Mouse (Mus musculus): ENCODE measurements around the gene Smad9. TPM values are rescaled to one million over a fixed set of nuclear protein-coding genes. Genes with fewer than 3 reads are reported as not detected.

Gene Smad9
- total and polyA plus RNA-seq, 3 experiments, result 0.05 TPM; not detected in 2

GRCm38 (mm10) chr3:54832491-54832890 lies 77.1 kb downstream of the Smad9 start:
- no peaks in the 10 kb centered on the region for H3K27me3 ChIP-seq (ENCODE audit: insufficient read depth, low read length)
- TF ChIP-seq TAL1 (conservative IDR thresholded peaks at IDR 0.05; ENCODE audit: low read depth, low read length), result no peak
- no peak for TF ChIP-seq GATA1 (IDR thresholded peaks at IDR 0.05; ENCODE audit: borderline replicate concordance, low read length)
- no peak for TF ChIP-seq POLR2AphosphoS5 (IDR thresholded peaks at IDR 0.05; ENCODE audit: insufficient replicate concordance, low read depth, low read length)
- TF ChIP-seq GATA2 (IDR thresholded peaks at IDR 0.05; ENCODE audit: borderline replicate concordance, low read depth, low read length), result no peak
- no peak for TF ChIP-seq CTCF (IDR thresholded peaks at IDR 0.05; ENCODE audit: low read depth, low read length)
- no peaks in the 10 kb centered on the region for H3K4me1 ChIP-seq (ENCODE audit: insufficient read depth, low read depth, low read length)
- H3K4me3 ChIP-seq (ENCODE audit: low read depth, low read length), result no peak overlapping the region
- no peak for DNase-seq (ENCODE audit: low spot score)
- ATAC-seq (ENCODE audit: extremely low read depth, insufficient number of reproducible peaks, low FRiP score, poor library complexity, severe bottlenecking), result no peak
- H3K36me3 ChIP-seq (replicated peaks), result no peaks in the 10 kb centered on the region
- no peaks in the 10 kb centered on the region for H3K9me3 ChIP-seq (replicated peaks)

- Histone ChIP-seq H3K4me3 (ENCODE audit: low read depth, low read length) (no peak overlapping the region), H3K4me1 (ENCODE audit: insufficient read depth, low read depth, low read length) (no peaks in the 10 kb centered on the region), H3K27me3 (ENCODE audit: insufficient read depth, low read length) (no peaks in the 10 kb centered on the region), H3K9me3 (replicated peaks) (no peaks in the 10 kb centered on the region), H3K36me3 (replicated peaks) (no peaks in the 10 kb centered on the region)
- TF ChIP-seq CTCF (IDR thresholded peaks at IDR 0.05; ENCODE audit: low read depth, low read length) (no peak), GATA2 (IDR thresholded peaks at IDR 0.05; ENCODE audit: borderline replicate concordance, low read depth, low read length) (no peak), POLR2AphosphoS5 (IDR thresholded peaks at IDR 0.05; ENCODE audit: insufficient replicate concordance, low read depth, low read length) (no peak), TAL1 (conservative IDR thresholded peaks at IDR 0.05; ENCODE audit: low read depth, low read length) (no peak)
- ATAC-seq (ENCODE audit: extremely low read depth, insufficient number of reproducible peaks, low FRiP score, poor library complexity, severe bottlenecking), result no peak
- no peak for DNase-seq (ENCODE audit: low spot score)
These were observed 80.0 kb downstream of the Smad9 start for GRCm38 (mm10) chr3:54835421-54835820.

Other genes starting within 250 kb of the Smad9 start
- 213 and 256 TPM in 2 replicates for gene Supt20, start 62.8 kb upstream of the Smad9 start, total RNA-seq (2014; fragmentation: Nextera tagmentation)
- gene Supt20, start 62.8 kb upstream of the Smad9 start, total RNA-seq (2017), result 72.5 and 82.0 TPM in 2 replicates
- gene Supt20, start 62.8 kb upstream of the Smad9 start, polyA plus RNA-seq (2012), result 5.1 and 7.8 TPM in 2 replicates
- not detected in 2 replicates for gene Gm21958, start 41.2 kb upstream of the Smad9 start, total RNA-seq (2014; fragmentation: Nextera tagmentation)
- gene Gm21958, start 41.2 kb upstream of the Smad9 start, total RNA-seq (2017), result not detected in 2 replicates
- not detected in 2 replicates for gene Gm21958, start 41.2 kb upstream of the Smad9 start, polyA plus RNA-seq (2012)
- 207 and 225 TPM in 2 replicates for gene Exosc8, start 20.2 kb upstream of the Smad9 start, total RNA-seq (2014; fragmentation: Nextera tagmentation)
- gene Exosc8, start 20.2 kb upstream of the Smad9 start, total RNA-seq (2017), result 255 and 274 TPM in 2 replicates
- gene Exosc8, start 20.2 kb upstream of the Smad9 start, polyA plus RNA-seq (2012), result 49.4 and 57.9 TPM in 2 replicates
- gene Alg5, start 20.0 kb upstream of the Smad9 start, total RNA-seq (2014; fragmentation: Nextera tagmentation), result 26.1 and 33.9 TPM in 2 replicates
- 20.3 and 22.5 TPM in 2 replicates for gene Alg5, start 20.0 kb upstream of the Smad9 start, total RNA-seq (2017)
- gene Alg5, start 20.0 kb upstream of the Smad9 start, polyA plus RNA-seq (2012), result 1.7 and 1.8 TPM in 2 replicates
- 9.9 and 25.2 TPM in 2 replicates for gene Rfxap, start 52.2 kb downstream of the Smad9 start, total RNA-seq (2014; fragmentation: Nextera tagmentation)
- 60.2 and 60.8 TPM in 2 replicates for gene Rfxap, start 52.2 kb downstream of the Smad9 start, total RNA-seq (2017)
- gene Rfxap, start 52.2 kb downstream of the Smad9 start, polyA plus RNA-seq (2012), result 97.5 and 128 TPM in 2 replicates
- not detected in 2 replicates for gene Sertm1, start 160.3 kb downstream of the Smad9 start, total RNA-seq (2014; fragmentation: Nextera tagmentation)
- gene Sertm1, start 160.3 kb downstream of the Smad9 start, total RNA-seq (2017), result 0.05 TPM in 1 of 2 replicates, not detected in the other
- not detected in 2 replicates for gene Sertm1, start 160.3 kb downstream of the Smad9 start, polyA plus RNA-seq (2012)